Mouse (Mus musculus): ENCODE measurements around the gene Rtn4r.

GRCm38 (mm10) chr16:18087101-18087500 is 40.3 kb upstream of the Rtn4r start:
- TF ChIP-seq EP300 (IDR thresholded peaks at IDR 0.05; ENCODE audit: low read depth) (no peak), CTCF (IDR thresholded peaks at IDR 0.05; ENCODE audit: low read depth) (no peak)
